Mouse (Mus musculus) T-helper 2 cell (primary cell): ENCODE results near the gene Cdadc1.

ENCODE experiments used
- in situ Hi-C: fragments of 300-600 bp; cut with MboI, MseI; formaldehyde crosslinking; loops from one replicate; pipeline ENCODE4 v1.15.1; 2025; ENCODE audit warnings: high pct_unique_total_duplicates

Cdadc1 gene

GRCm38 (mm10) chr14:59614149-59614548 lies 16.4 kb upstream of the Cdadc1 start:
- in situ Hi-C loops, result loop anchor here (5.0 kb wide), 1 partner anchor 403 kb away; no protein-coding TSS in a partner anchor

- in situ Hi-C loops, result loop anchor here (5.0 kb wide), 1 partner anchor 404 kb away; no protein-coding TSS in a partner anchor
Observed at GRCm38 (mm10) chr14:59612920-59613625, 15.3 kb upstream of the Cdadc1 start.

GRCm38 (mm10) chr14:59607021-59607420 lies 9.3 kb upstream of the Cdadc1 start:
- in situ Hi-C loops, result no loop called here

- in situ Hi-C loops, result no loop called here
Observed at GRCm38 (mm10) chr14:59605671-59606353, 8.1 kb upstream of the Cdadc1 start.

GRCm38 (mm10) chr14:59604002-59604645 lies 6.4 kb upstream of the Cdadc1 start:
- in situ Hi-C loops, result no loop called here

- in situ Hi-C loops, result loop anchor here (25.0 kb wide), 1 partner anchor 1114 kb away; no protein-coding TSS in a partner anchor
Observed at GRCm38 (mm10) chr14:59598260-59598627, 485 bp upstream of the Cdadc1 start.

GRCm38 (mm10) chr14:59594988-59595387 lies 2.8 kb downstream of the Cdadc1 start:
- in situ Hi-C loops, result loop anchor here (25.0 kb wide), 1 partner anchor 1117 kb away; no protein-coding TSS in a partner anchor

GRCm38 (mm10) chr14:59592593-59592992 lies 5.2 kb downstream of the Cdadc1 start:
- in situ Hi-C loops, result loop anchor here (25.0 kb wide), 1 partner anchor 1120 kb away; no protein-coding TSS in a partner anchor

GRCm38 (mm10) chr14:59591901-59592300 lies 5.9 kb downstream of the Cdadc1 start:
- in situ Hi-C loops, result loop anchor here (25.0 kb wide), 1 partner anchor 1120 kb away; no protein-coding TSS in a partner anchor

GRCm38 (mm10) chr14:59590614-59591013 lies 7.1 kb downstream of the Cdadc1 start:
- in situ Hi-C loops, result loop anchor here (25.0 kb wide), 1 partner anchor 1122 kb away; no protein-coding TSS in a partner anchor

GRCm38 (mm10) chr14:59576385-59576784 lies 21.4 kb downstream of the Cdadc1 start:
- in situ Hi-C loops, result loop anchor here (25.0 kb wide), 1 partner anchor 1136 kb away; no protein-coding TSS in a partner anchor

- in situ Hi-C loops, result no loop called here
Observed at GRCm38 (mm10) chr14:59566756-59567155, 31.0 kb downstream of the Cdadc1 start.

- in situ Hi-C loops, result loop anchor here (10.0 kb wide), 2 partner anchors 223 to 1433 kb away; no protein-coding TSS in a partner anchor
Observed at GRCm38 (mm10) chr14:59557886-59558285, 39.9 kb downstream of the Cdadc1 start.

GRCm38 (mm10) chr14:59557071-59557470 lies 40.7 kb downstream of the Cdadc1 start:
- in situ Hi-C loops, result loop anchor here (10.0 kb wide), 2 partner anchors 222 to 1432 kb away; no protein-coding TSS in a partner anchor

- in situ Hi-C loops, result loop anchor here (10.0 kb wide), 2 partner anchors 221 to 1431 kb away; no protein-coding TSS in a partner anchor
Observed at GRCm38 (mm10) chr14:59555928-59556531, 41.7 kb downstream of the Cdadc1 start.

- in situ Hi-C loops, result loop anchor here (10.0 kb wide), 2 partner anchors 220 to 1430 kb away; no protein-coding TSS in a partner anchor
Observed at GRCm38 (mm10) chr14:59555018-59555417, 42.7 kb downstream of the Cdadc1 start.

- in situ Hi-C loops, result loop anchor here (10.0 kb wide), 2 partner anchors 219 to 1429 kb away; no protein-coding TSS in a partner anchor
Observed at GRCm38 (mm10) chr14:59554025-59554424, 43.7 kb downstream of the Cdadc1 start.

GRCm38 (mm10) chr14:59551956-59552355 lies 45.8 kb downstream of the Cdadc1 start:
- in situ Hi-C loops, result loop anchor here (10.0 kb wide), 2 partner anchors 217 to 1427 kb away; no protein-coding TSS in a partner anchor

GRCm38 (mm10) chr14:59550841-59551240 lies 46.9 kb downstream of the Cdadc1 start:
- in situ Hi-C loops, result loop anchor here (10.0 kb wide), 2 partner anchors 216 to 1426 kb away; no protein-coding TSS in a partner anchor

- in situ Hi-C loops, result loop anchor here (25.0 kb wide), 1 partner anchor 1612 kb away; no protein-coding TSS in a partner anchor
Observed at GRCm38 (mm10) chr14:59549106-59549505, 48.7 kb downstream of the Cdadc1 start.

GRCm38 (mm10) chr14:59548532-59548931 lies 49.2 kb downstream of the Cdadc1 start:
- in situ Hi-C loops, result loop anchor here (25.0 kb wide), 1 partner anchor 1611 kb away; no protein-coding TSS in a partner anchor
